Mouse (Mus musculus) forebrain, embryonic 11.5 days (tissue): ENCODE measurements at regions not wholly inside any gene's neighbourhood (a gene's known extent, or its start where the extent isn't known, plus 50 kb on each side); places are given as distances from the start of the nearest gene placed in this dataset.

ENCODE experiments used
- ATAC-seq: fragments of 200-750 bp; cut with Nextera tagmentation; replicated peaks from 2 replicates; pipeline ENCODE4 v1.8.0; 2017; ENCODE audit warnings: moderate TSS enrichment; ENCODE audit not compliant: low FRiP score
- DNase-seq: peaks from one replicate; pipeline ENCODE4 v3.0.0-alpha.2; 2017; ENCODE audit warnings: low spot score
- H3K27ac ChIP-seq: fragments of 300-500 bp; sonication (generic); 2 replicates; pipeline ENCODE4 v1.5.1; 2014; ENCODE audit warnings: low read depth, low read length
- H3K27me3 ChIP-seq: fragments of 300-500 bp; sonication (generic); 2 replicates; pipeline ENCODE4 v1.6.1; 2014; ENCODE audit warnings: mild to moderate bottlenecking, low read length, mixed read lengths; ENCODE audit not compliant: control insufficient read depth, insufficient read depth
- H3K36me3 ChIP-seq: fragments of 300-500 bp; sonication (generic); 2 replicates; pipeline ENCODE4 v1.6.1; 2014; ENCODE audit warnings: mild to moderate bottlenecking, low read length, moderate library complexity, mixed read lengths; ENCODE audit not compliant: control insufficient read depth, insufficient read depth
- H3K4me1 ChIP-seq: fragments of 300-500 bp; sonication (generic); replicated peaks from 2 replicates; pipeline ENCODE4 v1.6.1; 2014; ENCODE audit warnings: low read length, mixed read lengths; ENCODE audit not compliant: control insufficient read depth, insufficient read depth
- H3K4me2 ChIP-seq: fragments of 300-500 bp; sonication (generic); 2 replicates; pipeline ENCODE4 v1.6.1; 2014; ENCODE audit warnings: low read depth, mild to moderate bottlenecking, low read length, moderate library complexity, mixed read lengths; ENCODE audit not compliant: severe bottlenecking
- H3K4me3 ChIP-seq: fragments of 300-500 bp; sonication (generic); 2 replicates; pipeline ENCODE4 v1.5.1; 2014; ENCODE audit warnings: low read depth, low read length
- H3K9ac ChIP-seq: fragments of 300-500 bp; sonication (generic); 2 replicates; pipeline ENCODE4 v1.6.1; 2014; ENCODE audit warnings: low read length
- H3K9me3 ChIP-seq: fragments of 300-500 bp; sonication (generic); 2 replicates; pipeline ENCODE4 v1.6.1; 2016; ENCODE audit warnings: low read length, mixed read lengths; ENCODE audit not compliant: control insufficient read depth
- WGBS: fragments of 180-500 bp; shearing (Covaris S2); extraction: QIAGEN DNeasy Blood & Tissue Kit; methylation state at CpG from one replicate; pipeline ENCODE4 v1.1.7; 2014; 5-methylcytosine and 5-hydroxymethylcytosine counted together

- Histone ChIP-seq H3K4me1 (no peaks in the 10 kb centered on the region), H3K27ac (no peak overlapping the region), H3K9me3 (no peaks in the 10 kb centered on the region), H3K4me3 (no peak overlapping the region), H3K4me2 (no peak overlapping the region), H3K9ac (no peak overlapping the region), H3K36me3 (no peaks in the 10 kb centered on the region), H3K27me3 (no peaks in the 10 kb centered on the region)
- WGBS, result 100% methylated on average over 1 of the region's 1 CpGs
- no peak for DNase-seq
- ATAC-seq, result no peak
These were observed 217.8 kb downstream of the Samd5 start for GRCm38 (mm10) chr10:9457222-9457621.

DNA sequence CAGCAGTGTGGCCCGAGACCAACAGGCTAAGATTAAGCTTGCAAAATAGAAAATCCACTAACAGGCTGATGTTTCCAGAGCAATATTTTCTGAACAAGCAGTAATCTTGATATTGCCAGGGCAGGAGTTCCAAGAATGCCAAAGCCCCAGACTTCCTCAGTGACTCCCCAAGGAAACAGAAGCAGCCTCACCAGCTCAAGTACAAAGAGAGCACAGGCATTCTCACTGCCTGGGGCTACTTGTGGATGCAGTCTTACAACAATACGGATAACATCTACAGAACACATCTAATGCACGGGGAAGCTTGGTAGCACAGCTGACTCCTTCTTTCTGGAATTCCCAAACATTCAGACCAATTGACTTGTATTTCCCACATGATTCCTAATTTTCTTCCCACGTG lies 235.9 kb downstream of the Samd5 start:
- ATAC-seq, result no peak
- no peaks in the 10 kb centered on the region for H3K4me1 ChIP-seq
- H3K4me2 ChIP-seq, result no peak overlapping the region
- no peak overlapping the region for H3K9ac ChIP-seq
- H3K36me3 ChIP-seq, result no peaks in the 10 kb centered on the region
- H3K4me3 ChIP-seq, result no peak overlapping the region
- H3K9me3 ChIP-seq, result no peaks in the 10 kb centered on the region
- DNase-seq, result peak; percentile 54
- H3K27ac ChIP-seq, result no peak overlapping the region
- no peaks in the 10 kb centered on the region for H3K27me3 ChIP-seq
- 63% methylated on average over 4 of the region's 4 CpGs for WGBS

GRCm38 (mm10) chr10:9438366-9438765 lies 236.6 kb downstream of the Samd5 start:
- Histone ChIP-seq H3K9me3 (no peaks in the 10 kb centered on the region), H3K27ac (no peak overlapping the region), H3K4me2 (no peak overlapping the region), H3K4me3 (no peak overlapping the region), H3K9ac (no peak overlapping the region), H3K4me1 (no peaks in the 10 kb centered on the region), H3K27me3 (no peaks in the 10 kb centered on the region), H3K36me3 (no peaks in the 10 kb centered on the region)
- DNase-seq (no peak), ATAC-seq (no peak)
- WGBS, result 62% methylated on average over 4 of the region's 4 CpGs

DNA sequence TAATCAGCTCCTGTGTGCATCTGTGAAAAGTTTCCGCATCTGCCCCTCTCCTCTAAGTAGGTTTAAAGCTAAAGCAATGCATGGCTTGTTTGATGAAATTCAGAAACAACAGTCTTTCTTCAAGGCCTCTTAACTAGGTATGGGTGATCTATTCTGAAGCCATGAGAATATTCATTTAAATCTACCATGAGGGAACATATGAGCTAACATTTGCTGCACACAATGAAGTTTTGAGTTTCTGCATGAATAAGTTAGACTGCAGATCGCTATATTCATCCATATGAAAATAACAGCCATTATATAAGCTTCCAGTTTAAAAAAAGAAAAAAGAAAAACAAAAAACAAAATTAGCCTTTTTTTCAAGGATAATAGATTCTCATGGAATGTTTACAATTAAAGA lies 245.9 kb downstream of the Samd5 start:
- no peaks in the 10 kb centered on the region for H3K36me3 ChIP-seq
- no peaks in the 10 kb centered on the region for H3K9me3 ChIP-seq
- H3K27ac ChIP-seq, result no peak overlapping the region
- DNase-seq (no peak), ATAC-seq (no peak)
- H3K4me2 ChIP-seq, result no peak overlapping the region
- H3K4me3 ChIP-seq, result no peak overlapping the region
- H3K4me1 ChIP-seq, result no peaks in the 10 kb centered on the region
- 72% methylated on average over 2 of the region's 2 CpGs for WGBS
- no peak overlapping the region for H3K9ac ChIP-seq
- no peaks in the 10 kb centered on the region for H3K27me3 ChIP-seq

- no peaks in the 10 kb centered on the region for H3K36me3 ChIP-seq
- no peak overlapping the region for H3K27ac ChIP-seq
- H3K4me3 ChIP-seq, result no peak overlapping the region
- DNase-seq (no peak), ATAC-seq (no peak)
- no peak overlapping the region for H3K4me2 ChIP-seq
- no peaks in the 10 kb centered on the region for H3K4me1 ChIP-seq
- H3K9me3 ChIP-seq, result no peaks in the 10 kb centered on the region
- 61% methylated on average over 4 of the region's 4 CpGs for WGBS
- no peaks in the 10 kb centered on the region for H3K27me3 ChIP-seq
- H3K9ac ChIP-seq, result no peak overlapping the region
These were observed 254.3 kb downstream of the Samd5 start for GRCm38 (mm10) chr10:9420741-9421140.

DNA sequence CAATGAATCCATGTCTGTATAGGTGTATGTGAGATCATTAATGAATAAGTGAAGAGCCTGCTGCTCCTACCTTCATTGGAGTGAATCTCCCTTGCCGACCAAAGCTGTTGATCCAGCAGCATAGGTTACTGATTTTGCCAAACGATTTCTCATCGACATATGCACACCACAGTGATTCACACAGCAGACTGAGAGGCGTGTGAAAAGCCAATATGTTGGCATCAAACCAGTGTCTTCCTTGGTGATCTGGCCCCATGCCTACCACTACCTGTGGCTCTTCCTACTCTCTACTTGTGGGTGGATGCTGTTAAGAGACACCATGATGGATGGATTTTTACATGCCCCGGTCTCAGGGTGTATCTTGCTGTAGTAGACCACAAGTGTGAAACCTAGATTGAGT lies 258.3 kb downstream of the Samd5 start:
- Histone ChIP-seq H3K36me3 (no peaks in the 10 kb centered on the region), H3K9me3 (no peaks in the 10 kb centered on the region), H3K4me2 (no peak overlapping the region), H3K4me1 (no peaks in the 10 kb centered on the region), H3K9ac (no peak overlapping the region), H3K27ac (no peak overlapping the region), H3K27me3 (no peaks in the 10 kb centered on the region), H3K4me3 (no peak overlapping the region)
- ATAC-seq, result no peak
- no peak for DNase-seq
- 96% methylated on average over 5 of the region's 5 CpGs for WGBS

DNA sequence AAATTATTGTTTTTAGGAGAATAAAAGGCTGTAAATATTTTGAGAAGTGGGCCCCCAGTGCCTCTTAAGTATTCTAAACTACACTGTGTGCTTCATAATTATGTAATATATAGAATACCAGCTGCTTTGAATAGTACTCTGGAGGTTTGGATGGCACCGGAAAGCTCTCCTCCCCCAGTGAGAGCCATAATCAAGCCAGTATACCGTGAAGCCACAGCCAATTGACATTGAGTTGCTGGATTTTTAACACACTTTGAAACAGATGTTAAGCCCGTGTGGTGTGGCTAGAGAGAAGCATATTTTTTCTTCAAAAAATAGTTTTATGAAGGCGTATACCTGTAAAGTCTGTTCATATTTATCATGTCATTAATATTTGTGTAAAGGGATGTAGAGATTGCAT lies 268.9 kb downstream of the Samd5 start:
- H3K4me1 ChIP-seq, result no peaks in the 10 kb centered on the region
- no peak overlapping the region for H3K27ac ChIP-seq
- DNase-seq, result no peak
- H3K4me2 ChIP-seq, result no peak overlapping the region
- H3K36me3 ChIP-seq, result no peaks in the 10 kb centered on the region
- H3K9ac ChIP-seq, result no peak overlapping the region
- no peaks in the 10 kb centered on the region for H3K27me3 ChIP-seq
- 82% methylated on average over 4 of the region's 4 CpGs for WGBS
- H3K4me3 ChIP-seq, result no peak overlapping the region
- H3K9me3 ChIP-seq, result no peaks in the 10 kb centered on the region
- no peak for ATAC-seq

- Histone ChIP-seq H3K9me3 (no peaks in the 10 kb centered on the region), H3K27me3 (no peaks in the 10 kb centered on the region), H3K4me2 (no peak overlapping the region), H3K36me3 (no peaks in the 10 kb centered on the region), H3K4me3 (no peak overlapping the region), H3K4me1 (no peaks in the 10 kb centered on the region), H3K27ac (no peak overlapping the region), H3K9ac (no peak overlapping the region)
- no peak for DNase-seq
- 94% methylated on average over 2 of the region's 2 CpGs for WGBS
- no peak for ATAC-seq
These were observed 269.6 kb downstream of the Samd5 start for GRCm38 (mm10) chr10:9405417-9405816.

DNA sequence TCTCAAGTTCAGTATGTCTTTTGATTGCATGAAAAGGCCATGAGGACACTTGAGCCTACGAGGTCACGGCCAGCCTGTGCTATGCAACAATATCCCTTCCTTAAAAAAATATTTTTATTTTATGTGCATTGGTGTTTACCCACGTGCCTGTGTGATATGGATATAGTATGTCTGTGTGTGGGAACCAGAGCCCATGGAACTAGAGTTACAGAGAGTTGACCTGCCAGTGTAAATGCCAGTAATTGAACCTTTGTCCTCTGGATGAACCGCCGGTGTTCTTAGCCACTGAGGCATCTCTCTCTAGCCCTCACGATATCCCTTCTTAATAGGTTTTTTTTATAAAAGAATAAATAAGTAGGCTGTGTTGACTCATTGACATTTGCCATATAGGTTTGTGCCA lies 270.0 kb downstream of the Samd5 start:
- H3K4me1 ChIP-seq, result no peaks in the 10 kb centered on the region

More for the DNA sequence above, 270.0 kb downstream of the Samd5 start:
- no peaks in the 10 kb centered on the region for H3K27me3 ChIP-seq
- H3K4me3 ChIP-seq, result no peak overlapping the region
- DNase-seq (no peak), ATAC-seq (no peak)
- 87% methylated on average over 6 of the region's 6 CpGs for WGBS
- no peak overlapping the region for H3K4me2 ChIP-seq
- no peak overlapping the region for H3K27ac ChIP-seq
- H3K9me3 ChIP-seq, result no peaks in the 10 kb centered on the region
- no peaks in the 10 kb centered on the region for H3K36me3 ChIP-seq
- H3K9ac ChIP-seq, result no peak overlapping the region
